In genomic region chr9:41091993-41092392, GRCm38 (mm10) we compare ENCODE assay signal across 19 mouse cellular contexts.
"Had no signal": no experiment of that assay in that cellular context is flagged by ENCODE, and none has a peak within 500 bp of the region (broad histone marks: within the 10 kb centered on the region; RNA-seq: fewer than 3 reads in every experiment).

No protein-coding gene starts in this region.

- H3K9ac ChIP-seq: liver, embryonic 13.5 days; liver, postnatal 0 days; lung, embryonic 14.5 days; midbrain, embryonic 12.5 days; midbrain, embryonic 15.5 days; neural tube, embryonic 13.5 days; stomach, embryonic 15.5 days had no signal

- H3K27me3 ChIP-seq: liver, embryonic 13.5 days; midbrain, embryonic 15.5 days; neural tube, embryonic 13.5 days; stomach, embryonic 15.5 days had no signal

- H3K4me3 ChIP-seq: left cerebral cortex, adult 2 months; liver, embryonic 13.5 days; midbrain, embryonic 12.5 days; midbrain, embryonic 15.5 days; myocyte; neural tube, embryonic 13.5 days; stomach, embryonic 15.5 days had no signal

- ATAC-seq: intestine, postnatal 0 days; liver, postnatal 0 days; lung, postnatal 0 days; midbrain, embryonic 15.5 days had no signal

- H3K4me2 ChIP-seq: liver, embryonic 13.5 days; lung, embryonic 14.5 days; midbrain, embryonic 12.5 days; midbrain, embryonic 15.5 days; neural tube, embryonic 13.5 days; stomach, embryonic 15.5 days had no signal

- H3K9me3 ChIP-seq: liver, embryonic 13.5 days; midbrain, embryonic 12.5 days; midbrain, embryonic 15.5 days; neural tube, embryonic 13.5 days; stomach, embryonic 15.5 days had no signal

- H3K4me1 ChIP-seq: midbrain, embryonic 12.5 days; midbrain, embryonic 15.5 days; neural tube, embryonic 13.5 days had no signal

- DNase-seq: kidney, postnatal 10 days; kidney, postnatal 4 days; layer of hippocampus, postnatal 36 days; liver, embryonic 13.5 days; liver, postnatal 0 days; lung, embryonic 14.5 days; retina, postnatal 1 day; right cerebral cortex, postnatal 25 days; spleen, adult 18-20 months; thymus, postnatal 36 days had no signal

- H3K36me3 ChIP-seq: liver, embryonic 13.5 days; midbrain, embryonic 12.5 days; midbrain, embryonic 15.5 days; neural tube, embryonic 13.5 days; stomach, embryonic 15.5 days had no signal

- H3K27ac ChIP-seq: left cerebral cortex, adult 2 months; liver, embryonic 13.5 days; macrophage; midbrain, embryonic 12.5 days; midbrain, embryonic 15.5 days; neural tube, embryonic 13.5 days; stomach, embryonic 15.5 days had no signal
